ENCODE assay signal across 8 mouse cellular contexts in genomic region chr1:178405445-178405911, GRCm38 (mm10). TPM values are rescaled to one million over a fixed set of nuclear protein-coding genes. Genes with fewer than 3 reads are reported as not detected.
DNase-seq lines count a peak whose midpoint lies in the region; ATAC-seq lines count a peak whose summit lies in the region.

No protein-coding gene starts in this region.

- ATAC-seq in common myeloid progenitor, adult 5-6 weeks (replicated peaks; ENCODE audit: low read depth, poor library complexity, severe bottlenecking): peak; percentile 70
- peak; percentile 61 for ATAC-seq in megakaryocyte progenitor cell, adult 5-6 weeks (replicated peaks; ENCODE audit: poor library complexity)

- peak; percentile 87 for DNase-seq in ZHBTc4 (ENCODE audit: low read depth, low spot score)
- DNase-seq in gastrocnemius, adult 8-10 months (ENCODE audit: low spot score in 2 of 2): peak; percentile 58 to 73
- peak; percentile 88 for DNase-seq in induced T-regulatory cell, adult 2 months (ENCODE audit: low read depth)
- peak; percentile 42 to 74 for DNase-seq in left cerebral cortex, adult 9 months (ENCODE audit: low spot score in 2 of 2)
- DNase-seq in right cerebral cortex, postnatal 14 days: peak; percentile 69
- DNase-seq in urinary bladder, postnatal 36 days (ENCODE audit: low spot score in 2 of 2): peak; percentile 60 to 83

RNA-seq across cellular contexts. Expression of gene Efcab2, which starts 0.4 kb away (rescaled TPM):
- 3.0 and 3.2 TPM in 2 replicates for total RNA-seq in common myeloid progenitor, adult 5-6 weeks (2017)
- total RNA-seq in gastrocnemius, adult 8-10 months (2022): 10 to 100 TPM in 3 of 4 experiments, 1 to 10 TPM in 1; 9.7 to 15.5 (median 13.1) TPM
- 3.8 and 4.2 TPM in 2 replicates for total RNA-seq in megakaryocyte progenitor cell, adult 5-6 weeks (2015)
- total RNA-seq in megakaryocyte progenitor cell, adult 5-6 weeks (2017): 1.7 and 3.2 TPM in 2 replicates

Comparison
In these comparisons a context has a peak if more than half of its experiments do, and no peak if none do; other contexts are left out.
1. Peak in every context shown above with its lines: DNase-seq and ATAC-seq.